Mouse (Mus musculus): ENCODE results near the gene Mylk3. TPM values are rescaled to one million over a fixed set of nuclear protein-coding genes. Genes with fewer than 3 reads are reported as not detected.

Gene Mylk3
- polyA plus RNA-seq, 1 experiment from 2014 or later: 2.4 TPM

Other genes starting within 250 kb of the Mylk3 start
- not detected in 2 replicates for gene Cks1brt, start 234.4 kb downstream of the Mylk3 start, polyA plus RNA-seq (2016; fragmentation: Nextera tagmentation; extraction: Ambion mirVana)
- gene Olfr371, start 160.4 kb downstream of the Mylk3 start, polyA plus RNA-seq (2016; fragmentation: Nextera tagmentation; extraction: Ambion mirVana): not detected in 2 replicates
- 132 TPM in 2 replicates for gene Orc6, start 86.7 kb downstream of the Mylk3 start, polyA plus RNA-seq (2016; fragmentation: Nextera tagmentation; extraction: Ambion mirVana)
- gene Vps35, start 86.5 kb downstream of the Mylk3 start, polyA plus RNA-seq (2016; fragmentation: Nextera tagmentation; extraction: Ambion mirVana): 138 and 140 TPM in 2 replicates
- gene 4921524J17Rik, start 46.5 kb upstream of the Mylk3 start, polyA plus RNA-seq (2016; fragmentation: Nextera tagmentation; extraction: Ambion mirVana): 53.5 TPM in 2 replicates
- 61.6 and 64.8 TPM in 2 replicates for gene Gpt2, start 106.2 kb upstream of the Mylk3 start, polyA plus RNA-seq (2016; fragmentation: Nextera tagmentation; extraction: Ambion mirVana)
- gene Dnaja2, start 169.0 kb upstream of the Mylk3 start, polyA plus RNA-seq (2016; fragmentation: Nextera tagmentation; extraction: Ambion mirVana): 169 and 180 TPM in 2 replicates

Measured in limb, embryonic 12.5 days (tissue).